Mouse (Mus musculus) urinary bladder, postnatal 4 days (tissue): Measurements from ENCODE around the gene Aatk.
A peak's percentile ranks its signal among the peaks of the same experiment; 100 is the strongest.

Experiments
- DNase-seq, 2 experiments: peaks; one replicate each; pipeline ENCODE4 v3.0.0; 2021 to 2022; ENCODE audit warnings: low spot score in 2 of 2

Aatk gene

GRCm38 (mm10) chr11:119989115-119989564 is 57.8 kb downstream of the Aatk start:
- DNase-seq = peak in 1 of 2 experiments; percentile 63

GRCm38 (mm10) chr11:119988391-119988790 is 58.6 kb downstream of the Aatk start:
- no peak for DNase-seq

- no peak for DNase-seq
Measured at GRCm38 (mm10) chr11:119987876-119988275, 59.1 kb downstream of the Aatk start.

GRCm38 (mm10) chr11:119986751-119987425 is 60.1 kb downstream of the Aatk start:
- no peak for DNase-seq

DNA sequence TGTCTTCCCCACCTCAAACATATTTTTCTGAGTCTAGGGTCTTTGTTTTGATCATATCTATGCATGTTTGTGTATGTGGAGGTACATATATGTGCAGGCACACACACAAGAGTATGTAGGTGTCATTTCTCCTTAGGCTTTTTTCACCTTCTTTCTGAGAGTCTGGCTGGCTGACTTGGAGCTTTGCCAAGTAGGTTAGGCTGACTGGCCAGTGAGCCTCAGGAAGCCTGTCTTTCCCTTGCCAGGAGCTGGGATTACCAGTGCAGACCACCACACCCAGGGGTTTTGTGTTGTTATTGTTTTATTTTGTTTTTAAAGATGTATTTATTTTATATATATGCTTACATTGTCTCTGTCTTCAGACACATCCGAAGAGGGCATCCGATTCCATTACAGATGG is 63.8 kb downstream of the Aatk start:
- no peak for DNase-seq

DNA sequence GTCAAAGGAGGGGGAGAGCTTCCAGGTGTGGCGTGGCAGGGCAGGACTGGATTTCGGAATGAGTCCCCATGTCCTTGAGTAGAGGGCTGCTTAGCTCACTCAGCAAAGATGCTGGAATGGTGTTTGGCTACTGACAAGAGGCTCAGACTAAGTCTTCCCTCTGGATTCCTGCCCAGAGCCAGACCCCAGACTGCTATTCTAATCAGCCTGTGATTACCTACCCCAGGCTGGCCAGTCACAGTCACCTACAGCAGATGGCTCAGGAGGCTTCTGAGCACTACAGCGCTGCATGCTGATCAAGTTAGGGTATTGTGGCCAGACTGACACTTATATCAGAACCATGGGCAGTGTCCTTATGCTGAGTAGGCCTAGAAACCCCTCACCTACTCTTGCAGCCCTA is 64.7 kb downstream of the Aatk start:
- DNase-seq = no peak

DNA sequence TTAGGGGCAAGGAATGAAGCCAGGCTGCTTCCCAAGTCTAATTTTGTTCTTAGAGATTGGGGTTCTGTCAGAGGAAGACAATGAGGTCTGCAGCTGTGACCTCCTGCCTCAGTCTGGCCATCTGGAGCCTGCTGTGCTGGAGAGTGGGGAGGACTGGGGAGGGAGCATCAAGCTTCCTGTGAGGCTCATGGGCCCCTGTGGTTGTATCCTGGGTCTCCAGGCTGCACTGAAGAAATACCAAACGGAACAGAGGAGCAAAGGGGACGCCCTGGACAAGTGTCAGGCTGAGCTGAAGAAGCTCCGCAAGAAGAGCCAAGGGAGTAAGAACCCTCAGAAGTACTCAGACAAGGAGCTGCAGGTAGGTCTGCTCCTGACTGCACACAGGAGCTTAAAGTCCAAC is 65.2 kb downstream of the Aatk start:
- DNase-seq = no peak

DNA sequence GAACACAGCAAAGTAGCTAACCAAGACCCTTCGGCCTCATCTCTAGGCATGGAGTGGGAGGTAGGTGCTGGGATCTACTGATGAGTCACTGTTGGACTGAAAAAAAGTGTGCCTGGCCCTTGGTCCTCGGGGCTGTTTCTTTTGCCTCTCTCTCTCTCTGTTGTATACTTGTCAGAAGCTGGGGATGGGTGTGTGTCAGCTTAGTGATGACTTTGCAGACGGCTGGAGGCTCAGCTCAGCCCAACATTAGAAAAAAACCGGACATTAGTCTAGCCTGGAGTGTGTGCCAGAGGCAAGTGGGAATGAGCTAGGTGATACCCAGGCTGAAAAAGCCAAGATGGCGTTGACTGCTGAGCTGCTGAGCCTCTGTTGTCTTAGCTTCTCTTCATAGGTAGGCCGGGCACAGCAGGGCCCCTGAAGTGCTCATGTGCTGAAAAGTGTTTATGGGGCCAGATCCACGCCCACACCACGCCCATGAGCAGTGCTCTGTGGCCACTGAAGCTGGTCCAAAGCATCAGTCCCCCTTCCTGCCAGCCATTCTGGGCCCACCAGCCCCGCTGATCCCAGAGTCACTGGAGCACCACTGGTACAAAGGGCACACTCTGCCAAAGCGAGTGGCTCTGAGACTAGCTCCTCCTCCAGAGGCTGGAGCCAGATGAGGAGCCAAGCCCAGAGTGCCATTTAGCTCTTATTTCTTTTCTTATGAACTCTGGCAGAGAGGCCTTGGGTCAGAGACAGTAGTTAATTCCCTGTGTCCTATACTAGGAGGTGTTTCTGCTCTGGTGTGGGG is 67.2 kb downstream of the Aatk start:
- DNase-seq = no peak

- DNase-seq = no peak
Measured at GRCm38 (mm10) chr11:119978701-119979100, 68.3 kb downstream of the Aatk start.

DNA sequence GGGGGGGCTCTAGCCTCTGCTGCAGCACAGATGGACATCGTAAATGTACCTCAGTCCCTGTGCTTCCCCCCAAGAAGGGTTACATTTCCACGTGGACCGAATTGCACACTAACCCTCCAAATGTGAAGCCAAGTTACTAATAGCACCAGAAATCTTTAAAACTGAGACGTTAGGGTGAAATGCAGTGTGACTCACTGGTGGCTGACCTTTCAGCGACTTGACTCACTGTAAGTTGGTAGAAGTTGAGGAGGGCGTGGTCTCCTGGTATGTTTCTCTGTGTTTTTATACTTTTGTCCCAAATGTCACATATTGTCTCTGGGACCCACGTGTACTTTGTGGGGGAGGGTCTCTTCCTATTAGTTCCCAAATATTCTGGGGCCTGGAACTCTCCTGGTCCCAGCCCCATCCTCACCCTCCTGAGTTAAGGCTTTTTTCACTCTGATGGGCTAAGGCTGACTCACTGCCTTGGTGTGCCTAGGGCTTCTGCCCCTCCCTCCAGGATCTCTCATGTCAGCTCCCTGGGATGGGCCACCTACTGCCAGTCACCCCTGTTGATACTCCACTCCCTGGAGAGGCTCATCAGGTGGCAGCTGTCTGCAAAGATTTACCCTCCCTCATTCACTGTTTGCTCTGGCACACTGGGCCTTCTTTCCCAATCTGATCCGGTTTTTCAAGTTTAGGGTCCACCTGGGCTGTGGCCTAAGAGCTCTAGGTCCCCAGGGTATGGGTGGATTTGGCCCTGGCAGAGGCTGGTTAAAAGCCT is 71.0 kb downstream of the Aatk start:
- DNase-seq = peak in 1 of 2 experiments; percentile 46

DNA sequence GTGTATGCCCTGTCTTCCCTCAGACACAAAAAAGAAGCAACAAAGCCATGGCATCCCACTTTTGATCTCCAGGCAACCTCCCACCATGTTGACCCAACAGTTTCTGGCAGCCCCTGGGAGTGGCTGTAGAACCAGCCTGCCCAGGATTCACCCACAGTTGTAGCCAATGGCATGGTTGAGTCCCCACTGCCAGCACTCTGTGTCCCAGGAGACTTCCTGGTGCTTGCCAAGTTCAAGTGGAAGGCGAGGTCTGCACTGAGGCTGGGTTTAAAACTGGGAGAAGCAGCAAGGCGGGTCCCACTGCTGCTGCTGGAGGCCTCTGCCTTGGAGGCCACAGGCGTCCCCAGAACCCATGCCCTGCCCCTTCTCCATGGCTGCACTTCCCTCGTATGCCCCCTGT is 73.2 kb downstream of the Aatk start:
- DNase-seq = no peak

DNA sequence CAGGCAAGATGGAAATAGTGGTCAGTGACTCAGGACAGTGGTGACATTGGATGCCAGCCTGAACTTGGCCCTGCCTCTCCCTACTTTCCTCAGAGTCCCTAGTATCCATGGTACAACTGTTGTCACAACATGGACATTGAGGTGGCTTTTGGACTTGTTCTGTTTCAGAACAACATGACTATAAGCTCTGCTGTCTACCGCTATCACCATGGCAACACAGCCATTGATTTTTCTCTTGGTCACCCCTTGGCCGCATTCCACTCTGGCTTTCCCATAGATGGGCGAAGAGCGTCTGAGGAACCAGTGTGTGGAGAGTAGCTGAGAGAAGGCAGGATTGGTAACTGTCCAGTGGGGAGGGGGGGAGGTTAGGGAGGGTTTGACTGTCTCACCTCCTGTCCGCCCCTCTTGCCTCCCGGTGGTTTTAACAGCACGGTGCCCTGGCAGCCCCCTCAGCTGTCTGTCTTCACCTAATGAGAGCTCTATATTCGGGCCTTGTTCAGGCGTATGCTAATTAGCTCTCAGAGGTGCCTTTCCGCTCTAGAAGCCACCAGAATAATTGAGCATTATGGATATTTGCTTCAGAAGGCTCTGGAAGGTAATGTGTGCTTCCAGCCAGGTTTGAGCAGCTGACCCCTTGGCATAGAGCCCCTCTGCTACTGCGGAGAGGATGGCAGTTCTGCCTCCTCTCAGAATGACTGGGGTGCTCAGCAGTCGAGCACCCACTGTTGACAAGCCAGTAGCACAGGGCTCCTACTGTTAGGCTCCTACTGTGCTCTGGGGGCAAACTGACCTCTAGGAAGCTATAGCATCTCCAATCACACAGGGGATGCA is 76.7 kb downstream of the Aatk start:
- no peak for DNase-seq

DNA sequence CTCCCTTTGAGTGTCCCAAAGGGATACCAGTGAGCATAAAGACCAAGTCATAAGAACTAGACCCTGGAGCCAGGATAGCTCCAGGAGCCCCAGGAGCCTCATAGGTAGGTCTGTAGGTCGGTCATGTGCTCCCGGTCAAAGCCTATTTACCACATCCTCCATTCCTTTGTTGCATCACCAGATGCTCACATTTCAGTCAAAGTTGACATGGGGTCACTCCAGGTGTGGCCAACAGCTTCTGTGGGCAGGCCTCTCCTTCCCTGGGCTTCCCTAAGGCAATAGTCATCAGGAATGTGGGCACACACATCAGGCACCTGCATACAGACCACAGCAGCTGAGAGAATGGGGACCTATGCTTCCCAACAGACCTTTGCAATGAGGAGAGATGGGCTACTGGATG is 79.1 kb downstream of the Aatk start:
- DNase-seq = no peak

- DNase-seq = no peak
Measured at GRCm38 (mm10) chr11:119967401-119967800, 79.6 kb downstream of the Aatk start.

DNA sequence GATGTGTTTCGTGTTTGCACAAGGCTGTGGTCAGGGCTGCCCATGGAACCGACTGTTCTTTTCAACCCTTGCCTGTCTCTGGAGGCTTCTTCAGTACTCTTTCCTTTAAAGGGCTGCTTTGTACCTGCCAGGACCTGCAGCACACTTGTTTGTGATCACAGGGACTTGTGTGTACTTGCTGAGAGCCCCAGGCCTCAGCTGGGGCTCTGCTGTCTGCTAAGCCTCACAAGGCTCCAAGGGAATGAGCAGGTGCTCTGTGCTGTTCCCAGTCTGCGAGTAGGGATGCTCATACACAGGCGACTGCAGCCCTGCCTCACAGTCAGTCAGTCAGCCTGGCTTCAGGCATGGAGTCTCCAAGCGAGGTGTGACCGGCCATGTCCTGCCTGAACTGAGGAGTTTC is 80.7 kb downstream of the Aatk start:
- DNase-seq = no peak

GRCm38 (mm10) chr11:119965053-119965452 is 81.9 kb downstream of the Aatk start:
- DNase-seq = no peak

DNA sequence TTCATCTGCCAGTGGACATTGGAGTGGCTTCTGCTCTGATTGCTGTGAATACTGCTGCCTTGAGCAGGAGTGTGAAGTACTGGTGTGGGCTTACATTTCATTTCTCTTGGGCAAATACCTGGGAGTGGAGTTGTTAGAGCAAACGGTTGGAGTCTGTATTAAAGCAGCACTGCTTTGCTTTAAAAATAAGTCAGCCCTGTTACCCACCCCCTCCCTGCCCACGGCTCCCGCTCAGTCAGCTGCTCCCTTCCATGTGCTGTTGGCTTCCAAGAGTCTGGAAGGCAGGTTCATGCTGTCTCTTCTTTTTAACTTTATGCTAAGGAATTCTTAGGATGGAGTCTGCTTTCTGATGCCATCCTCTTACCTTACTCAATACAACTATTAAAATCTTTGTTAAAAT is 85.5 kb downstream of the Aatk start:
- DNase-seq = no peak

GRCm38 (mm10) chr11:119960671-119961070 is 86.3 kb downstream of the Aatk start:
- DNase-seq = no peak

GRCm38 (mm10) chr11:119959714-119960113 is 87.3 kb downstream of the Aatk start:
- no peak for DNase-seq

DNA sequence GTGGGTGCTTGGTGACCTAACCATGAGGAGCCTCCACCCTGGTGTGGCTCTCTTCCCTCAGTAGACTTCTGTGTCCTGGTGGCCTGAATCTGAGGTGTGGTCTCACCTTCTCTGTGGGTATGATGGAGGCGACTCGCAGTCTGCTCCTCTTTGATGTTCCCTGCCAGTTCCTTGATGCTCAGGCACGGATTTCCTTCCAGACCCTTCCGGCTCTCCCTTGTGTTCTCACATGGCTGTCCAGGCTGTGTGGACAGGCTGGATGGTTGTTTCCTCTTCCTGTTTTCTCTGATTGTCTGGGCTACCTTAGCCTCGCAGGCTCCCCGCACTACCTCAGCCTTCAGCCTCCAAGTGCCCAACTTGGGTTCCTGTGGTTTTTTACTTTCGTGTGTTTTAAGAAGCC is 88.1 kb downstream of the Aatk start:
- no peak for DNase-seq
